Mouse (Mus musculus) stomach, postnatal 0 days (tissue): Measurements from ENCODE around the gene Ppm1h.

ENCODE experiments used
- CTCF ChIP-seq: IDR thresholded peaks from 2 replicates; pipeline ENCODE4 v1.5.1; 2016; ENCODE audit warnings: antibody characterized with exemption, low read depth, mild to moderate bottlenecking, moderate library complexity
- EP300 ChIP-seq: optimal IDR thresholded peaks from 2 replicates; pipeline ENCODE3; 2016; ENCODE audit warnings: antibody characterized with exemption

GRCm38 (mm10) chr10:122953576-122953975 lies 275.0 kb downstream of the Ppm1h start:
- TF ChIP-seq CTCF (no peak), EP300 (no peak)
